Mouse (Mus musculus): ENCODE measurements around the gene Lsamp. TPM values are rescaled to one million over a fixed set of nuclear protein-coding genes. Genes with fewer than 3 reads are reported as not detected.

The Lsamp gene
- total and polyA plus RNA-seq, 2 experiments from 2014 or later: 0.61 to 0.95 TPM

- Histone ChIP-seq H3K36me3 (replicated peaks; ENCODE audit: control insufficient read depth, insufficient read depth, low read length) (no peaks in the 10 kb centered on the region), H3K4me2 (ENCODE audit: low read depth, low read length) (no peak overlapping the region), H3K4me1 (ENCODE audit: control insufficient read depth, insufficient read depth) (peaks cover 17% of the 10 kb centered on the region), H3K27me3 (ENCODE audit: control insufficient read depth, insufficient read depth, low read length) (no peaks in the 10 kb centered on the region), H3K4me3 (ENCODE audit: low read depth, low read length) (no peak overlapping the region), H3K9me3 (replicated peaks; ENCODE audit: control insufficient read depth, low read length) (no peaks in the 10 kb centered on the region), H3K27ac (ENCODE audit: low read depth) (no peak overlapping the region), H3K9ac (replicated peaks; ENCODE audit: low read depth, low read length) (no peak overlapping the region)
- DNase-seq (ENCODE audit: low spot score): no peak
- no peak for TF ChIP-seq EP300 (IDR thresholded peaks at IDR 0.05; ENCODE audit: low read depth)
- ATAC-seq (ENCODE audit: insufficient read depth, low read depth): no peak
- 61% methylated on average over 11 of the region's 11 CpGs for WGBS
These were observed 1762.2 kb downstream of the Lsamp start for GRCm38 (mm10) chr16:41746235-41746911.

DNA sequence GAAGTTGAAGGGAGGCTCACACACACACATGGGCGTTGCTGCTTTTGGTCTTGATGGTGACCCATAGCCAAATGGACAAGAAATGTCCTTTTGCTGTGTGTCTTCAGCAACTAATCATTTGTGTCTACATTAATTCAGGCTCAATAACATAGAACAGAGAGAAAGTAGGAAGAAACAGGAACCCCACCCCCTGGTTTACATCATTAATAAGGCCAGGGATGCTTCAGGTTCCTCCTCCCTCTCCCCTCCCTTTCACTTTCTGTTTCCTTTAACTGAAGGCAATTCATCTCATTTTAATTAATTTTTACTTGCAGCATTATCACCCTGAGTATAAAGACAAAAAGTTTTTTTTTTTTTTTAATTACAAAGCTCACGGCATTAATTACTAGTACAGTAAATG lies 1763.7 kb downstream of the Lsamp start:
- DNase-seq (ENCODE audit: low spot score) (no peak), ATAC-seq (ENCODE audit: insufficient read depth, low read depth) (no peak)
- no peaks in the 10 kb centered on the region for H3K9me3 ChIP-seq (replicated peaks; ENCODE audit: control insufficient read depth, low read length)
- no peak overlapping the region for H3K9ac ChIP-seq (replicated peaks; ENCODE audit: low read depth, low read length)
- TF ChIP-seq CTCF (IDR thresholded peaks at IDR 0.05; ENCODE audit: low read depth) (no peak), EP300 (IDR thresholded peaks at IDR 0.05; ENCODE audit: low read depth) (no peak)
- WGBS: 97% methylated on average over 2 of the region's 2 CpGs
- no peak overlapping the region for H3K4me3 ChIP-seq (ENCODE audit: low read depth, low read length)
- H3K36me3 ChIP-seq (replicated peaks; ENCODE audit: control insufficient read depth, insufficient read depth, low read length): no peaks in the 10 kb centered on the region
- H3K4me1 ChIP-seq (ENCODE audit: control insufficient read depth, insufficient read depth): peaks cover 17% of the 10 kb centered on the region
- no peaks in the 10 kb centered on the region for H3K27me3 ChIP-seq (ENCODE audit: control insufficient read depth, insufficient read depth, low read length)
- H3K27ac ChIP-seq (ENCODE audit: low read depth): no peak overlapping the region
- no peak overlapping the region for H3K4me2 ChIP-seq (ENCODE audit: low read depth, low read length)

GRCm38 (mm10) chr16:41748759-41749158 lies 1764.6 kb downstream of the Lsamp start:
- DNase-seq (ENCODE audit: low spot score): no peak
- H3K4me2 ChIP-seq (ENCODE audit: low read depth, low read length): no peak overlapping the region
- H3K9me3 ChIP-seq (replicated peaks; ENCODE audit: control insufficient read depth, low read length): no peaks in the 10 kb centered on the region
- no peak overlapping the region for H3K4me3 ChIP-seq (ENCODE audit: low read depth, low read length)
- ATAC-seq (ENCODE audit: insufficient read depth, low read depth): no peak
- 86% methylated on average over 2 of the region's 2 CpGs for WGBS
- no peaks in the 10 kb centered on the region for H3K27me3 ChIP-seq (ENCODE audit: control insufficient read depth, insufficient read depth, low read length)
- TF ChIP-seq CTCF (IDR thresholded peaks at IDR 0.05; ENCODE audit: low read depth) (no peak), EP300 (IDR thresholded peaks at IDR 0.05; ENCODE audit: low read depth) (no peak)
- no peak overlapping the region for H3K27ac ChIP-seq (ENCODE audit: low read depth)
- peaks cover 17% of the 10 kb centered on the region for H3K4me1 ChIP-seq (ENCODE audit: control insufficient read depth, insufficient read depth)
- no peaks in the 10 kb centered on the region for H3K36me3 ChIP-seq (replicated peaks; ENCODE audit: control insufficient read depth, insufficient read depth, low read length)
- H3K9ac ChIP-seq (replicated peaks; ENCODE audit: low read depth, low read length): no peak overlapping the region

GRCm38 (mm10) chr16:41764285-41764684 lies 1780.1 kb downstream of the Lsamp start:
- Histone ChIP-seq H3K4me2 (ENCODE audit: low read depth, low read length) (no peak overlapping the region), H3K9me3 (replicated peaks; ENCODE audit: control insufficient read depth, low read length) (no peaks in the 10 kb centered on the region), H3K27me3 (ENCODE audit: control insufficient read depth, insufficient read depth, low read length) (no peaks in the 10 kb centered on the region), H3K4me1 (ENCODE audit: control insufficient read depth, insufficient read depth) (no peaks in the 10 kb centered on the region), H3K27ac (ENCODE audit: low read depth) (no peak overlapping the region), H3K9ac (replicated peaks; ENCODE audit: low read depth, low read length) (no peak overlapping the region), H3K4me3 (ENCODE audit: low read depth, low read length) (no peak overlapping the region), H3K36me3 (replicated peaks; ENCODE audit: control insufficient read depth, insufficient read depth, low read length) (no peaks in the 10 kb centered on the region)
- 59% methylated on average over 6 of the region's 6 CpGs for WGBS
- TF ChIP-seq CTCF (IDR thresholded peaks at IDR 0.05; ENCODE audit: low read depth) (no peak), EP300 (IDR thresholded peaks at IDR 0.05; ENCODE audit: low read depth) (no peak)
- ATAC-seq (ENCODE audit: insufficient read depth, low read depth) (no peak), DNase-seq (ENCODE audit: low spot score) (no peak)

- TF ChIP-seq EP300 (IDR thresholded peaks at IDR 0.05; ENCODE audit: low read depth): no peak
- no peak for TF ChIP-seq CTCF (IDR thresholded peaks at IDR 0.05; ENCODE audit: low read depth)
- Histone ChIP-seq H3K9ac (replicated peaks; ENCODE audit: low read depth, low read length) (no peak overlapping the region), H3K4me1 (ENCODE audit: control insufficient read depth, insufficient read depth) (no peaks in the 10 kb centered on the region; the same call in 1 of the 2 replicates), H3K27me3 (ENCODE audit: control insufficient read depth, insufficient read depth, low read length) (no peaks in the 10 kb centered on the region), H3K36me3 (replicated peaks; ENCODE audit: control insufficient read depth, insufficient read depth, low read length) (no peaks in the 10 kb centered on the region), H3K9me3 (replicated peaks; ENCODE audit: control insufficient read depth, low read length) (no peaks in the 10 kb centered on the region), H3K4me3 (ENCODE audit: low read depth, low read length) (no peak overlapping the region), H3K27ac (ENCODE audit: low read depth) (no peak overlapping the region), H3K4me2 (ENCODE audit: low read depth, low read length) (no peak overlapping the region)
- ATAC-seq (ENCODE audit: insufficient read depth, low read depth) (no peak), DNase-seq (ENCODE audit: low spot score) (no peak)
- WGBS: 55% methylated on average over 4 of the region's 4 CpGs
These were observed 1787.4 kb downstream of the Lsamp start for GRCm38 (mm10) chr16:41771427-41772125.
